Mouse (Mus musculus): ENCODE results near the gene Pex1. TPM values are rescaled to one million over a fixed set of nuclear protein-coding genes. Genes with fewer than 3 reads are reported as not detected.

Pex1 gene
- polyA plus RNA-seq, 1 experiment: 0.21 TPM

GRCm38 (mm10) chr5:3632285-3632684, 36.4 kb downstream of the Pex1 start:
- peaks cover 22% of the 10 kb centered on the region for H3K36me3 ChIP-seq (ENCODE audit: control insufficient read depth)

GRCm38 (mm10) chr5:3633315-3633714, 37.4 kb downstream of the Pex1 start:
- H3K36me3 ChIP-seq (ENCODE audit: control insufficient read depth): peaks cover 24% of the 10 kb centered on the region
- TF ChIP-seq TAL1 (IDR thresholded peaks at IDR 0.05; ENCODE audit: low read length) (no peak), GATA1 (IDR thresholded peaks at IDR 0.05; ENCODE audit: low read length) (no peak)

More at GRCm38 (mm10) chr5:3632285-3632684, 36.4 kb downstream of the Pex1 start:
- H3K27me3 ChIP-seq (ENCODE audit: control insufficient read depth): no peaks in the 10 kb centered on the region
- TF ChIP-seq GATA1 (IDR thresholded peaks at IDR 0.05; ENCODE audit: low read length) (no peak), TAL1 (IDR thresholded peaks at IDR 0.05; ENCODE audit: low read length) (no peak)
- peaks cover 6% of the 10 kb centered on the region; the same call in 1 of the 2 replicates for H3K4me1 ChIP-seq (ENCODE audit: control insufficient read depth)
- no peak overlapping the region for H3K4me3 ChIP-seq (replicated peaks)
- no peaks in the 10 kb centered on the region for H3K9me3 ChIP-seq (ENCODE audit: control insufficient read depth, low read length)

GRCm38 (mm10) chr5:3633951-3634350, 38.1 kb downstream of the Pex1 start:
- Histone ChIP-seq H3K4me1 (ENCODE audit: control insufficient read depth) (peaks cover 6% of the 10 kb centered on the region; the same call in 1 of the 2 replicates), H3K27me3 (ENCODE audit: control insufficient read depth) (no peaks in the 10 kb centered on the region), H3K9me3 (ENCODE audit: control insufficient read depth, low read length) (no peaks in the 10 kb centered on the region), H3K4me3 (replicated peaks) (no peak overlapping the region), H3K36me3 (ENCODE audit: control insufficient read depth) (peaks cover 24% of the 10 kb centered on the region)
- no peak for TF ChIP-seq GATA1 (IDR thresholded peaks at IDR 0.05; ENCODE audit: low read length)
- TF ChIP-seq TAL1 (IDR thresholded peaks at IDR 0.05; ENCODE audit: low read length): no peak

More at GRCm38 (mm10) chr5:3633315-3633714, 37.4 kb downstream of the Pex1 start:
- H3K9me3 ChIP-seq (ENCODE audit: control insufficient read depth, low read length): no peaks in the 10 kb centered on the region
- no peaks in the 10 kb centered on the region for H3K27me3 ChIP-seq (ENCODE audit: control insufficient read depth)
- no peak overlapping the region for H3K4me3 ChIP-seq (replicated peaks)
- peaks cover 6% of the 10 kb centered on the region; the same call in 1 of the 2 replicates for H3K4me1 ChIP-seq (ENCODE audit: control insufficient read depth)

GRCm38 (mm10) chr5:3635286-3635685, 39.4 kb downstream of the Pex1 start:
- Histone ChIP-seq H3K27me3 (ENCODE audit: control insufficient read depth) (no peaks in the 10 kb centered on the region), H3K9me3 (ENCODE audit: control insufficient read depth, low read length) (no peaks in the 10 kb centered on the region), H3K36me3 (ENCODE audit: control insufficient read depth) (peaks cover 28% of the 10 kb centered on the region), H3K4me3 (replicated peaks) (no peak overlapping the region), H3K4me1 (ENCODE audit: control insufficient read depth) (peaks cover 6% of the 10 kb centered on the region; the same call in 1 of the 2 replicates)
- no peak for TF ChIP-seq TAL1 (IDR thresholded peaks at IDR 0.05; ENCODE audit: low read length)
- TF ChIP-seq GATA1 (IDR thresholded peaks at IDR 0.05; ENCODE audit: low read length): no peak

GRCm38 (mm10) chr5:3644621-3645020, 48.8 kb downstream of the Pex1 start:
- TF ChIP-seq GATA1 (IDR thresholded peaks at IDR 0.05; ENCODE audit: low read length) (no peak), TAL1 (IDR thresholded peaks at IDR 0.05; ENCODE audit: low read length) (no peak)
- Histone ChIP-seq H3K36me3 (ENCODE audit: control insufficient read depth) (peaks cover 57% of the 10 kb centered on the region), H3K27me3 (ENCODE audit: control insufficient read depth) (no peaks in the 10 kb centered on the region), H3K4me1 (ENCODE audit: control insufficient read depth) (peaks cover 29% of the 10 kb centered on the region), H3K4me3 (replicated peaks) (no peak overlapping the region), H3K9me3 (ENCODE audit: control insufficient read depth, low read length) (no peaks in the 10 kb centered on the region)

- Histone ChIP-seq H3K4me1 (ENCODE audit: control insufficient read depth) (peaks cover 29% of the 10 kb centered on the region), H3K36me3 (ENCODE audit: control insufficient read depth) (peaks cover 52% of the 10 kb centered on the region), H3K4me3 (replicated peaks) (peak overlapping the region; percentile 10), H3K27me3 (ENCODE audit: control insufficient read depth) (no peaks in the 10 kb centered on the region), H3K9me3 (ENCODE audit: control insufficient read depth, low read length) (no peaks in the 10 kb centered on the region)
- TF ChIP-seq TAL1 (IDR thresholded peaks at IDR 0.05; ENCODE audit: low read length): no peak
- no peak for TF ChIP-seq GATA1 (IDR thresholded peaks at IDR 0.05; ENCODE audit: low read length)
These were observed 49.5 kb downstream of the Pex1 start for GRCm38 (mm10) chr5:3645326-3645725.

GRCm38 (mm10) chr5:3646539-3646938, 50.7 kb downstream of the Pex1 start:
- Histone ChIP-seq H3K36me3 (ENCODE audit: control insufficient read depth) (peaks cover 41% of the 10 kb centered on the region), H3K4me3 (replicated peaks) (peak overlapping the region; percentile 93)
- TF ChIP-seq GATA1 (IDR thresholded peaks at IDR 0.05; ENCODE audit: low read length): no peak
- no peak for TF ChIP-seq TAL1 (IDR thresholded peaks at IDR 0.05; ENCODE audit: low read length)

GRCm38 (mm10) chr5:3646991-3647707, 51.3 kb downstream of the Pex1 start:
- Histone ChIP-seq H3K9me3 (ENCODE audit: control insufficient read depth, low read length) (no peaks in the 10 kb centered on the region), H3K27me3 (ENCODE audit: control insufficient read depth) (no peaks in the 10 kb centered on the region), H3K4me1 (ENCODE audit: control insufficient read depth) (peaks cover 29% of the 10 kb centered on the region), H3K4me3 (replicated peaks) (peak overlapping the region; percentile 93), H3K36me3 (ENCODE audit: control insufficient read depth) (peaks cover 34% of the 10 kb centered on the region)
- TF ChIP-seq GATA1 (IDR thresholded peaks at IDR 0.05; ENCODE audit: low read length): no peak
- no peak for TF ChIP-seq TAL1 (IDR thresholded peaks at IDR 0.05; ENCODE audit: low read length)

More at GRCm38 (mm10) chr5:3646539-3646938, 50.7 kb downstream of the Pex1 start:
- no peaks in the 10 kb centered on the region for H3K9me3 ChIP-seq (ENCODE audit: control insufficient read depth, low read length)
- H3K4me1 ChIP-seq (ENCODE audit: control insufficient read depth): peaks cover 29% of the 10 kb centered on the region
- H3K27me3 ChIP-seq (ENCODE audit: control insufficient read depth): no peaks in the 10 kb centered on the region

- Histone ChIP-seq H3K36me3 (ENCODE audit: control insufficient read depth) (peaks cover 30% of the 10 kb centered on the region), H3K9me3 (ENCODE audit: control insufficient read depth, low read length) (no peaks in the 10 kb centered on the region), H3K27me3 (ENCODE audit: control insufficient read depth) (no peaks in the 10 kb centered on the region), H3K4me3 (replicated peaks) (peak overlapping the region; percentile 93), H3K4me1 (ENCODE audit: control insufficient read depth) (peaks cover 29% of the 10 kb centered on the region)
- TF ChIP-seq GATA1 (IDR thresholded peaks at IDR 0.05; ENCODE audit: low read length) (no peak), TAL1 (IDR thresholded peaks at IDR 0.05; ENCODE audit: low read length) (no peak)
These were observed 51.8 kb downstream of the Pex1 start for GRCm38 (mm10) chr5:3647708-3648121.
